Mouse (Mus musculus): Measurements from ENCODE around the gene Derl2.

DNA sequence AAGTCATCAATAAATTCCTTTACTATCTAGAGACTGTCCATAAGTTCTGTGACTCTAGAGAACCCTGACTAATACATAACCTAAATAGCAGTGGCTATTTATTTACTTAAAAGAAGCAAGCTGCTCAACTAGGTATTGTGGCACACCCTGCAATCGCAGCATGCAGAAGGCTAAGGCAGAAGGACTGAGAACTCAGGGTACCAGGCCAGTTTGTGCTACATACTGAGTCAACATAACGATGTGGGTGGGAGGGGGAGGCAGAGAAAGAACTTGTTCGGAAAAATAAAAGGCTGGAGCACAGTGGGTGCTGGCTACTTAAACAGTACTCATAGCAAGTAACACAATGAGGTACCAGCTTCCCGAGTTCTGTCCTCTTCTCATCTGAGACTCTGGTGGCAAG lies 18.5 kb downstream of the Derl2 start:
- TF ChIP-seq CTCF (IDR thresholded peaks at IDR 0.05; ENCODE audit: borderline replicate concordance, insufficient read depth, low read length): no peak
- TF ChIP-seq POLR2A (IDR thresholded peaks at IDR 0.05; ENCODE audit: low read depth, low read length): no peak
